Mouse (Mus musculus) small intestine, adult 2 months (tissue): ENCODE results near the gene Txndc2.

ENCODE experiments used
- CTCF ChIP-seq: fragments of 200-500 bp; IDR thresholded peaks from 2 replicates; pipeline ENCODE4 v1.5.1; 2012; ENCODE audit warnings: low read depth, mild to moderate bottlenecking, control low read depth, inconsistent platforms, low read length, moderate library complexity, mixed read lengths; ENCODE audit not compliant: insufficient replicate concordance, insufficient read length; ENCODE audit errors: extremely low read depth
- POLR2A ChIP-seq: fragments of 200-500 bp; IDR thresholded peaks from 2 replicates; pipeline ENCODE4 v1.6.1; 2012; ENCODE audit warnings: low read depth, mild to moderate bottlenecking, control low read depth, inconsistent platforms, low read length, moderate library complexity

GRCm38 (mm10) chr17:65625563-65625962, 16.4 kb downstream of the Txndc2 start:
- no peak for TF ChIP-seq CTCF
- TF ChIP-seq POLR2A = no peak
